Mouse (Mus musculus): Measurements from ENCODE around the gene Hist1h4d. TPM values are rescaled to one million over a fixed set of nuclear protein-coding genes. Genes with fewer than 3 reads are reported as not detected.
A peak's percentile ranks its signal among the peaks of the same experiment; 100 is the strongest.
"Not testable (repeated sequence)": the region's sequence is repeated elsewhere in the genome, so short reads cannot be mapped to it uniquely, and the experiment has no call there.

The Hist1h4d gene
- polyA plus RNA-seq, 1 experiment from 2014 or later: 124 TPM

DNA sequence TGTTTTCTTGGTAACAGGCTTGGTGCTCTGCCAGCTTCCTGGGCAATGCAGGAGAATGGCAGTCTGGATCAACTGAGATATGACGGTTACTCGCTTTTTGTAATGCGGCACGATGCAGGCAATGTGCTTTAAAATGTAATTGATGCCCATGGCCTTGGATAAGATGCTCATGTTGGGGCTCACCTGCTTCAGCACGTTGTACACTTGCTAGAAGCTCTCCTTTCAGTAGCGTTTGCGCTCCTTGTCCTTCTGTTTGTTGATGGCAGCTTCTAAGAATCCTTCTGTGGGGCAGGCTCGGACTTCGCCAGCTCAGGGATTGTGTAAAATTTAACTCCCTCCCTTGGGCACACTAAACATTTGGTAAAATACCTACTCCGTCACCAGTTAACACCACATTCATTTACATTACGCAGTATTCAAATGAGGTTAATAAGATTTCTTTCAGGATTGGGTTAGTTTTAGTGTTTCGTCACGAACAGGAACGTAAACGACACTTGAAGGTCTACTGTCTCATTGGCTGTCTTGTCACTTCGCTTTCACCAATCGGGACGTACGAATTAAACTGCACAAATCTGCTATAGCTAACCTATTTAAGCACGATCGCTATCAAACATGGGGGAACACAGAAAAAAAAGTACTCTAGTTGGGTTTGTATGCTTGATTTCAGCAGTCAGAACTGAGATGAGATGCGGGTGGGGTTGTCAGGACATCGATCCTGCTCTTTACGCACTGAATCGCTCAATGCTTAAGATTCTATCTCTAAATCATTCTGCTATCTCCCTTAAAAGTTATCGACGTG is 39.5 kb downstream of the Hist1h4d start, which contains the start of gene Hist1h2be:
Gene Hist1h2be, minus strand, starts transcription at position 392 of the 799 bp plus-strand sequence.
- ATAC-seq (ENCODE audit: low FRiP score) (peak; percentile 82), DNase-seq (ENCODE audit: low spot score, missing footprints) (peak; percentile 98)
- Histone ChIP-seq H3K4me3 (ENCODE audit: low read depth, low read length) (peak within 1 kb of the TSS; percentile 54), H3K4me2 (peak within 1 kb of the TSS; percentile 81), H3K9me3 (ENCODE audit: control insufficient read depth, low read length) (no peaks in the 10 kb centered on the region), H3K27ac (ENCODE audit: low read depth, low read length) (peak within 1 kb of the TSS; percentile 93), H3K4me1 (ENCODE audit: control insufficient read depth, insufficient read depth, low read length) (peaks cover 8% of the 10 kb centered on the region; the same call in 1 of the 2 replicates), H3K27me3 (ENCODE audit: control insufficient read depth, insufficient read depth, low read length) (no peaks in the 10 kb centered on the region), H3K9ac (ENCODE audit: low read length) (peak within 1 kb of the TSS; percentile 89), H3K36me3 (ENCODE audit: control insufficient read depth, insufficient read depth, low read length) (no peaks in the 10 kb centered on the region)
- under 1% methylated on average over 27 of the region's 27 CpGs for WGBS

DNA sequence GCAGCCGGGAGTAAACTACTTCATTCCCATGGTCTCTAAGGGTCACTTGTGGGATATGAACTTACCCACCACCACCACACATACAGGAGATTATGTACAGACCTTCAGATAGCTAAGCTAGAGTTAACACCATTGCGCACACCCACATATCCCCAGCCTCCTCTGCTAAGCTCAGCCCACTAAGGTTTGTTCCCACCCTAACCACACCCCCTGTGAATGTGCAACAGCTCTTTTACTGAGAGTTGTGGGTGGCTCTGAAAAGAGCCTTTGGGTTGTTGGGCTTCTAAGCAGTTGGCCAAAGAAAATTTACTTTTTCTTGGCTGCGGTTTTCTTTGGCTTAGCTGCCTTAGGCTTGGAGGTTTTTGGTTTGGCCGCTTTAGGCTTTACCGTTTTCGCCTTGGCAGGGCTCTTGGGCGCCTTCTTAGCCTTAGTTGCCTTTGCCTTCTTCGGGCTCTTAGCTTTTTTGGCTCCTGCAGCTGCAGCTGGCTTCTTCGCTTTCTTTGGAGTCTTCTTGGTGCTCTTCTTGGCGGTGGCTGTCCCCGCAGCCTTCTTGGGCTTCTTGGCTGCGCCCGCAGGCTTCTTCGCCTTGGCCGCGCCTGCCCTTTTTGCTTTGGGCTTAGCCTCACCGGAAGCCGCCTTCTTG is 40.3 kb downstream of the Hist1h4d start:
- peak overlapping the region; percentile 54 for H3K4me3 ChIP-seq (ENCODE audit: low read depth, low read length)
- peak overlapping the region; percentile 89 for H3K9ac ChIP-seq (ENCODE audit: low read length)
- H3K36me3 ChIP-seq (ENCODE audit: control insufficient read depth, insufficient read depth, low read length): no peaks in the 10 kb centered on the region
- DNase-seq (ENCODE audit: low spot score, missing footprints) (peak; percentile 98), ATAC-seq (ENCODE audit: low FRiP score) (peak; percentile 83)
- 0% methylated on average over 18 of the region's 18 CpGs for WGBS
- peak overlapping the region; percentile 93 for H3K27ac ChIP-seq (ENCODE audit: low read depth, low read length)
- H3K4me2 ChIP-seq: peak overlapping the region; percentile 81
- H3K9me3 ChIP-seq (ENCODE audit: control insufficient read depth, low read length): no peaks in the 10 kb centered on the region
- H3K4me1 ChIP-seq (ENCODE audit: control insufficient read depth, insufficient read depth, low read length): peaks cover 8% of the 10 kb centered on the region; the same call in 1 of the 2 replicates
- H3K27me3 ChIP-seq (ENCODE audit: control insufficient read depth, insufficient read depth, low read length): no peaks in the 10 kb centered on the region

DNA sequence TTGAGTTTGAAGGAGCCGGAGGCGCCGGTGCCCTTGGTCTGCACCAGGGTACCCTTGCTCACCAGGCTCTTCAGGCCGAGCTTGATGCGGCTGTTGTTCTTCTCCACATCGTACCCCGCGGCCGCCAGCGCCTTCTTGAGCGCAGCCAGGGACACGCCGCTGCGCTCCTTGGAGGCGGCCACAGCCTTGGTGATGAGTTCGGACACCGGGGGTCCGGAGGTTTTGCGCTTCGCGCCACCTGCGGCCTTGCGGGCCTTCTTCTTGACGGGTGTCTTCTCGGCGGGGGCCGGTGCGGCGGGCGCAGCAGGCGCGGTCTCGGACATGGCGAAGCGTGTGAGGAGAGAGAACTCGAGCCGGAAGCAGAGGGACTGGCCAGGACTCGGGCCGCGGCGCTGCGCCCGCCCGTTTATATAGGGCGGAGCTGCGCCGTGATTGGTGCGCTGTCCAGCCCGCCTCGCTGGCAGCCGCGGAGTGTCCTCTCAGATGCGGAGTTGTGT is 40.8 kb downstream of the Hist1h4d start, which contains the start of gene Hist1h1e:
Gene Hist1h1e, minus strand, starts transcription at position 384 of the 497 bp plus-strand sequence.
- Histone ChIP-seq H3K4me2 (peak within 1 kb of the TSS; percentile 81), H3K9ac (ENCODE audit: low read length) (peak within 1 kb of the TSS; percentile 89), H3K27ac (ENCODE audit: low read depth, low read length) (peak within 1 kb of the TSS; percentile 93), H3K4me3 (ENCODE audit: low read depth, low read length) (peak within 1 kb of the TSS; percentile 54)
- peak; percentile 99 for DNase-seq (ENCODE audit: low spot score, missing footprints)
- H3K4me1 ChIP-seq (ENCODE audit: control insufficient read depth, insufficient read depth, low read length); H3K9me3 ChIP-seq (ENCODE audit: control insufficient read depth, low read length); H3K36me3 ChIP-seq (ENCODE audit: control insufficient read depth, insufficient read depth, low read length); H3K27me3 ChIP-seq (ENCODE audit: control insufficient read depth, insufficient read depth, low read length): not testable (repeated sequence)
- ATAC-seq (ENCODE audit: low FRiP score): peak; percentile 96
- WGBS: under 1% methylated on average over 49 of the region's 53 CpGs

DNA sequence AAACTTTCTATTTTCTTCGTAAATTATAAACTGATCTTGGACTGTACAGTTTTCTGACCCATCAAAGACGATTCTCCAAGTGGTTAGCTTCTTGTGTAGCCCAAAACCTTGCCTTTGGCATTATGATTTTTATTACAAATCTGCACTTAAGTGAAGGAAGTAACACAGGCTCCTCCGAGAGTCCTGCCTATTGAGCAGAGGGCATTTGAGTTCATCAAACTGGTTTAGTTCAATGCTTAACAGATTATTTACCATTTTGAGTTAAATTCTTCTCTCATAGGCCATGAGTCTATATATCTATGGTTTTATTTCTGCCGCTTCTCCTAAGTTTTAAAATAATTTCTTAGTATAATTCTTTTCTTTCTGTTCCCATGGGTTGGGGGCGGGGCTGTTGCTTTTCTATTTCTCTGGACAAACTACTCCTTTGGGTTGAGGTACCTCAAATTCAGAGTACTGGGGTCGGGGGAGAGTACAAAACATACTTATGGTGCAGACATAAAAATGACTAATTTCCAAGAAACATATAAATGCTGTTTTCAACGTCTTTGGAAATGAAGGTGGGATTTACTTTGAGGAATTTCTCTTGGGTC is 41.6 kb downstream of the Hist1h4d start:
- no peaks in the 10 kb centered on the region for H3K36me3 ChIP-seq (ENCODE audit: control insufficient read depth, insufficient read depth, low read length)
- peak overlapping the region; percentile 81 for H3K4me2 ChIP-seq
- peak overlapping the region; percentile 93; the same call in 1 of the 2 replicates for H3K27ac ChIP-seq (ENCODE audit: low read depth, low read length)
- H3K4me3 ChIP-seq (ENCODE audit: low read depth, low read length): peak overlapping the region; percentile 54; the same call in 1 of the 2 replicates
- no peaks in the 10 kb centered on the region for H3K9me3 ChIP-seq (ENCODE audit: control insufficient read depth, low read length)
- ATAC-seq (ENCODE audit: low FRiP score) (no peak), DNase-seq (ENCODE audit: low spot score, missing footprints) (no peak)
- WGBS: 24% methylated on average over 7 of the region's 7 CpGs
- peaks cover 8% of the 10 kb centered on the region; the same call in 1 of the 2 replicates for H3K4me1 ChIP-seq (ENCODE audit: control insufficient read depth, insufficient read depth, low read length)
- no peaks in the 10 kb centered on the region for H3K27me3 ChIP-seq (ENCODE audit: control insufficient read depth, insufficient read depth, low read length)
- H3K9ac ChIP-seq (ENCODE audit: low read length): peak overlapping the region; percentile 89

DNA sequence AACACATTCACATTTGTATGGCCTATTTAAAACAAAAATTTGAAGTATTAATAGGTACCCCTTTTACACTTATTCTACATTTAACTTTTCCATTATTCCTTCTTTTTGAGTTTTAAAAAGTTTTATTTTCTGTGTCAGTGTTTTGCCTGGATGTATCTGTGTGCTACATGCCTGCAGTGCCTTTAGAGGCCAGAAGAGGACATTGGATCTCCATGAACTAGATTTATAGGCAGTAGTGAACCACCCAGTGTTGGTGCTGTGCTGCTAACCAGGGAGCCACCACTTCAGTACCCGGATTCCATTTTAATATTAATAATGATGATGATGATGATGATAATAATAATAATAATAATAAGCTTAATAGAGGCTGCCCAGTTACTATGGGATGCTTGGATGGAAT is 49.3 kb downstream of the Hist1h4d start:
- no peaks in the 10 kb centered on the region for H3K27me3 ChIP-seq (ENCODE audit: control insufficient read depth, insufficient read depth, low read length)
- WGBS: 45% methylated on average over 1 of the region's 1 CpGs
- no peak overlapping the region for H3K27ac ChIP-seq (ENCODE audit: low read depth, low read length)
- DNase-seq (ENCODE audit: low spot score, missing footprints): no peak
- H3K9ac ChIP-seq (ENCODE audit: low read length): no peak overlapping the region
- H3K4me2 ChIP-seq: no peak overlapping the region
- H3K4me3 ChIP-seq (ENCODE audit: low read depth, low read length): no peak overlapping the region
- H3K4me1 ChIP-seq (ENCODE audit: control insufficient read depth, insufficient read depth, low read length): no peaks in the 10 kb centered on the region
- no peak for ATAC-seq (ENCODE audit: low FRiP score)
- no peaks in the 10 kb centered on the region for H3K9me3 ChIP-seq (ENCODE audit: control insufficient read depth, low read length)
- H3K36me3 ChIP-seq (ENCODE audit: control insufficient read depth, insufficient read depth, low read length): no peaks in the 10 kb centered on the region

Small RNA genes lying within 50 kb of the gene (microRNA-seq; reads per million reads assigned to microRNA genes)
- gene Gm44297 (0.57 reads per million), gene Gm44359 (not detected), gene Gm44394 (not detected)

Other genes with a start within 250 kb of the Hist1h4d start
- 69.4 and 77.9 TPM in 2 replicates for gene Zfp322a, start 212.4 kb upstream of the Hist1h4d start, polyA plus RNA-seq (2014; fragmentation: Nextera tagmentation; extraction: Ambion mirVana)
- gene Abt1, start 157.7 kb upstream of the Hist1h4d start, polyA plus RNA-seq (2014; fragmentation: Nextera tagmentation; extraction: Ambion mirVana): 14.0 and 14.9 TPM in 2 replicates
- gene Btn1a1, start 115.7 kb upstream of the Hist1h4d start, polyA plus RNA-seq (2014; fragmentation: Nextera tagmentation; extraction: Ambion mirVana): not detected in 2 replicates
- 0.28 and 0.34 TPM in 2 replicates for gene Btn2a2, start 92.7 kb upstream of the Hist1h4d start, polyA plus RNA-seq (2014; fragmentation: Nextera tagmentation; extraction: Ambion mirVana)
- 3.3 and 3.6 TPM in 2 replicates for gene Hist1h4h, start 50.5 kb upstream of the Hist1h4d start, polyA plus RNA-seq (2014; fragmentation: Nextera tagmentation; extraction: Ambion mirVana)
- 6.4 and 9.1 TPM in 2 replicates for gene Hist1h2af, start 47.7 kb upstream of the Hist1h4d start, polyA plus RNA-seq (2014; fragmentation: Nextera tagmentation; extraction: Ambion mirVana)
- gene Hist1h3g, start 46.2 kb upstream of the Hist1h4d start, polyA plus RNA-seq (2014; fragmentation: Nextera tagmentation; extraction: Ambion mirVana): 4.0 and 4.8 TPM in 2 replicates
- 0.44 and 0.87 TPM in 2 replicates for gene Hist1h2bh, start 38.2 kb upstream of the Hist1h4d start, polyA plus RNA-seq (2014; fragmentation: Nextera tagmentation; extraction: Ambion mirVana)
- gene Hist1h3f, start 37.5 kb upstream of the Hist1h4d start, polyA plus RNA-seq (2014; fragmentation: Nextera tagmentation; extraction: Ambion mirVana): 1.2 and 1.3 TPM in 2 replicates
- 0.53 and 0.77 TPM in 2 replicates for gene Hist1h4f, start 29.9 kb upstream of the Hist1h4d start, polyA plus RNA-seq (2014; fragmentation: Nextera tagmentation; extraction: Ambion mirVana)
- gene Hist1h1d, start 28.3 kb upstream of the Hist1h4d start, polyA plus RNA-seq (2014; fragmentation: Nextera tagmentation; extraction: Ambion mirVana): 0.59 and 0.61 TPM in 2 replicates
- gene Hist1h3e, start 19.2 kb upstream of the Hist1h4d start, polyA plus RNA-seq (2014; fragmentation: Nextera tagmentation; extraction: Ambion mirVana): 7.2 and 7.4 TPM in 2 replicates
- 69.8 and 76.3 TPM in 2 replicates for gene Hist1h2ae, start 10.4 kb upstream of the Hist1h4d start, polyA plus RNA-seq (2014; fragmentation: Nextera tagmentation; extraction: Ambion mirVana)
- gene Hist1h2bg, start 10.2 kb upstream of the Hist1h4d start, polyA plus RNA-seq (2014; fragmentation: Nextera tagmentation; extraction: Ambion mirVana): 3.9 and 6.2 TPM in 2 replicates
- 2.6 and 4.9 TPM in 2 replicates for gene Hist1h2bf, start 7.4 kb upstream of the Hist1h4d start, polyA plus RNA-seq (2014; fragmentation: Nextera tagmentation; extraction: Ambion mirVana)
- gene Hist1h2ad, start 7.2 kb upstream of the Hist1h4d start, polyA plus RNA-seq (2014; fragmentation: Nextera tagmentation; extraction: Ambion mirVana): 1.9 and 2.2 TPM in 2 replicates
- 7.4 and 9.8 TPM in 2 replicates for gene Hist1h3d, start 5.8 kb upstream of the Hist1h4d start, polyA plus RNA-seq (2014; fragmentation: Nextera tagmentation; extraction: Ambion mirVana)
- 1.6 and 1.7 TPM in 2 replicates for gene Hist1h2be, start 39.5 kb downstream of the Hist1h4d start, polyA plus RNA-seq (2014; fragmentation: Nextera tagmentation; extraction: Ambion mirVana)
- gene Hist1h1e, start 41.0 kb downstream of the Hist1h4d start, polyA plus RNA-seq (2014; fragmentation: Nextera tagmentation; extraction: Ambion mirVana): 24.8 and 28.9 TPM in 2 replicates
- 0.83 and 1.1 TPM in 2 replicates for gene Hist1h2ac, start 102.3 kb downstream of the Hist1h4d start, polyA plus RNA-seq (2014; fragmentation: Nextera tagmentation; extraction: Ambion mirVana)
- gene Hist1h2bc, start 102.6 kb downstream of the Hist1h4d start, polyA plus RNA-seq (2014; fragmentation: Nextera tagmentation; extraction: Ambion mirVana): 25.3 and 25.7 TPM in 2 replicates
- gene Hist1h1t, start 114.2 kb downstream of the Hist1h4d start, polyA plus RNA-seq (2014; fragmentation: Nextera tagmentation; extraction: Ambion mirVana): not detected in 2 replicates
- gene Hist1h4c, start 116.9 kb downstream of the Hist1h4d start, polyA plus RNA-seq (2014; fragmentation: Nextera tagmentation; extraction: Ambion mirVana): 5.3 and 6.4 TPM in 2 replicates
- gene Hfe, start 129.3 kb downstream of the Hist1h4d start, polyA plus RNA-seq (2014; fragmentation: Nextera tagmentation; extraction: Ambion mirVana): 2.7 and 3.3 TPM in 2 replicates
- gene Hist1h1c, start 157.2 kb downstream of the Hist1h4d start, polyA plus RNA-seq (2014; fragmentation: Nextera tagmentation; extraction: Ambion mirVana): 13.5 and 14.0 TPM in 2 replicates
- gene Hist1h3c, start 164.0 kb downstream of the Hist1h4d start, polyA plus RNA-seq (2014; fragmentation: Nextera tagmentation; extraction: Ambion mirVana): 8.6 and 9.2 TPM in 2 replicates
- gene Hist1h2bb, start 165.1 kb downstream of the Hist1h4d start, polyA plus RNA-seq (2014; fragmentation: Nextera tagmentation; extraction: Ambion mirVana): 2.1 and 2.4 TPM in 2 replicates
- 42.8 and 57.5 TPM in 2 replicates for gene Hist1h2ab, start 169.5 kb downstream of the Hist1h4d start, polyA plus RNA-seq (2014; fragmentation: Nextera tagmentation; extraction: Ambion mirVana)
- gene Hist1h3b, start 170.7 kb downstream of the Hist1h4d start, polyA plus RNA-seq (2014; fragmentation: Nextera tagmentation; extraction: Ambion mirVana): 7.5 and 13.2 TPM in 2 replicates
- gene Hist1h4b, start 175.4 kb downstream of the Hist1h4d start, polyA plus RNA-seq (2014; fragmentation: Nextera tagmentation; extraction: Ambion mirVana): 3.9 and 5.5 TPM in 2 replicates
- gene Hist1h4a, start 179.6 kb downstream of the Hist1h4d start, polyA plus RNA-seq (2014; fragmentation: Nextera tagmentation; extraction: Ambion mirVana): 0.49 and 0.55 TPM in 2 replicates
- 3.0 and 5.1 TPM in 2 replicates for gene Hist1h3a, start 180.8 kb downstream of the Hist1h4d start, polyA plus RNA-seq (2014; fragmentation: Nextera tagmentation; extraction: Ambion mirVana)
- 3.5 and 3.7 TPM in 2 replicates for gene Hist1h1a, start 182.1 kb downstream of the Hist1h4d start, polyA plus RNA-seq (2014; fragmentation: Nextera tagmentation; extraction: Ambion mirVana)
- not detected in 2 replicates for gene Trim38, start 188.3 kb downstream of the Hist1h4d start, polyA plus RNA-seq (2014; fragmentation: Nextera tagmentation; extraction: Ambion mirVana)
- not detected in 2 replicates for gene Slc17a2, start 225.4 kb downstream of the Hist1h4d start, polyA plus RNA-seq (2014; fragmentation: Nextera tagmentation; extraction: Ambion mirVana)